In genomic region chr16:13986197-13986573, GRCm38 (mm10) we compare ENCODE assay signal across 10 mouse cellular contexts. TPM values are rescaled to one million over a fixed set of nuclear protein-coding genes. Genes with fewer than 3 reads are reported as not detected.
DNase-seq lines count a peak whose midpoint lies in the region; ATAC-seq and TF ChIP-seq lines count a peak whose summit lies in the region.
"Had no signal": no experiment of that assay in that cellular context is flagged by ENCODE, and none has a peak within 500 bp of the region (broad histone marks: within the 10 kb centered on the region; RNA-seq: fewer than 3 reads in every experiment).

No protein-coding gene starts in this region.

- peak overlapping the region; percentile 86 for H3K4me3 ChIP-seq in left cerebral cortex, adult 2 months
- H3K4me3 ChIP-seq in forebrain, embryonic 11.5 days (ENCODE audit: low read depth, low read length), result peak overlapping the region; percentile 58
- peak overlapping the region; percentile 38; the same call in 1 of the 2 replicates for H3K4me3 ChIP-seq in intestine, embryonic 14.5 days (ENCODE audit: low read depth, low read length)
- H3K4me3 ChIP-seq in neural tube, embryonic 12.5 days, result peak overlapping the region; percentile 50

- H3K9me3 ChIP-seq in forebrain, embryonic 11.5 days (ENCODE audit: control insufficient read depth, low read length), result no peaks in the 10 kb centered on the region
- no peaks in the 10 kb centered on the region for H3K9me3 ChIP-seq in intestine, embryonic 14.5 days (ENCODE audit: control insufficient read depth, low read length)
- no peaks in the 10 kb centered on the region for H3K9me3 ChIP-seq in neural tube, embryonic 12.5 days

- peak; percentile 43 for ATAC-seq in forebrain, embryonic 11.5 days (replicated peaks; ENCODE audit: low FRiP score)
- ATAC-seq in intestine, embryonic 14.5 days (replicated peaks; ENCODE audit: low FRiP score, low TSS enrichment, low read depth), result no peak
- peak; percentile 39; the same call in 1 of the 2 replicates for ATAC-seq in neural tube, embryonic 12.5 days (ENCODE audit: low FRiP score, low read depth)
- no peak for ATAC-seq in megakaryocyte progenitor cell, adult 5-6 weeks (replicated peaks; ENCODE audit: poor library complexity)

- H3K9ac ChIP-seq in forebrain, embryonic 11.5 days (ENCODE audit: low read length), result peak overlapping the region; percentile 82
- no peak overlapping the region for H3K9ac ChIP-seq in intestine, embryonic 14.5 days (ENCODE audit: low read length)
- H3K9ac ChIP-seq in neural tube, embryonic 12.5 days, result peak overlapping the region; percentile 68

- peak overlapping the region; percentile 93 for H3K27ac ChIP-seq in left cerebral cortex, adult 2 months
- peak overlapping the region; percentile 66; the same call in 1 of the 2 replicates for H3K27ac ChIP-seq in forebrain, embryonic 11.5 days (ENCODE audit: low read depth, low read length)
- no peak overlapping the region for H3K27ac ChIP-seq in intestine, embryonic 14.5 days (ENCODE audit: low read depth)
- 0 out of 2 replicates have a peak overlapping the region, but pooled peaks have one; percentile 70 for H3K27ac ChIP-seq in neural tube, embryonic 12.5 days

- intact Hi-C loops in left cerebral cortex, adult 2 months (cut with DNase I), result loop anchor here (2.0 to 5.0 kb wide), 3 partner anchors 45 to 83 kb away; partner anchors contain the start of genes Mpv17l and Pdxdc1
- intact Hi-C loops in left cerebral cortex, postnatal 10 days (cut with DNase I), result loop anchor here (5.0 to 10.0 kb wide), 2 partner anchors 79 to 96 kb away; no protein-coding TSS in a partner anchor

- peaks cover 5% of the 10 kb centered on the region; the same call in 1 of the 2 replicates for H3K4me1 ChIP-seq in forebrain, embryonic 11.5 days (replicated peaks; ENCODE audit: control insufficient read depth, insufficient read depth, low read length)
- peaks cover 5% of the 10 kb centered on the region; the same call in 1 of the 2 replicates for H3K4me1 ChIP-seq in intestine, embryonic 14.5 days (replicated peaks; ENCODE audit: control insufficient read depth, insufficient read depth, low read length)
- H3K4me1 ChIP-seq in neural tube, embryonic 12.5 days, result peaks cover 10% of the 10 kb centered on the region; the same call in 1 of the 2 replicates

- no peak for DNase-seq in left cerebral cortex, adult 2 months (ENCODE audit: extremely low spot score in 1 of 2, low spot score in 2 of 2)
- DNase-seq in left cerebral cortex, postnatal 10 days (ENCODE audit: extremely low spot score in 1 of 2, low spot score in 2 of 2), result no peak
- no peak for DNase-seq in forebrain, embryonic 11.5 days (ENCODE audit: low spot score)
- DNase-seq in intestine, embryonic 14.5 days (ENCODE audit: low spot score), result no peak
- DNase-seq in thymus, postnatal 25 days, result no peak
- DNase-seq: thymus, adult 18-20 months had no signal

- H3K4me2 ChIP-seq in forebrain, embryonic 11.5 days (ENCODE audit: low read depth, low read length, severe bottlenecking), result peak overlapping the region; percentile 84
- H3K4me2 ChIP-seq in intestine, embryonic 14.5 days (ENCODE audit: low read length), result peak overlapping the region; percentile 80
- H3K4me2 ChIP-seq in neural tube, embryonic 12.5 days (replicated peaks), result peak overlapping the region; percentile 68

- TF ChIP-seq CTCF in left cerebral cortex, adult 2 months (IDR thresholded peaks at IDR 0.05), result no peak

- no peaks in the 10 kb centered on the region for H3K36me3 ChIP-seq in forebrain, embryonic 11.5 days (ENCODE audit: control insufficient read depth, insufficient read depth, low read length)
- H3K36me3 ChIP-seq in intestine, embryonic 14.5 days (ENCODE audit: control insufficient read depth, insufficient read depth, low read length), result no peaks in the 10 kb centered on the region
- H3K36me3 ChIP-seq in neural tube, embryonic 12.5 days, result no peaks in the 10 kb centered on the region

- 51% methylated on average over 3 of the region's 3 CpGs for WGBS in forebrain, embryonic 11.5 days
- 68% methylated on average over 3 of the region's 3 CpGs for WGBS in intestine, embryonic 14.5 days
- WGBS in neural tube, embryonic 12.5 days, result 51% methylated on average over 3 of the region's 3 CpGs

- H3K27me3 ChIP-seq in forebrain, embryonic 11.5 days (ENCODE audit: control insufficient read depth, insufficient read depth, low read length), result no peaks in the 10 kb centered on the region
- no peaks in the 10 kb centered on the region for H3K27me3 ChIP-seq in intestine, embryonic 14.5 days (replicated peaks; ENCODE audit: control insufficient read depth, insufficient read depth, low read length)
- no peaks in the 10 kb centered on the region for H3K27me3 ChIP-seq in neural tube, embryonic 12.5 days (replicated peaks)

RNA-seq across cellular contexts. Expression of gene 2900011O08Rik, which starts 0.2 kb away (rescaled TPM):
- 100 to 1,000 TPM; 272 to 289 TPM for total RNA-seq in left cerebral cortex, adult 2 months (2021)
- total RNA-seq in left cerebral cortex, postnatal 10 days (2021), result 100 to 1,000 TPM; 292 to 312 TPM
- 28.6 and 30.3 TPM in 2 replicates for polyA plus RNA-seq in forebrain, embryonic 11.5 days (2014; fragmentation: Nextera tagmentation; extraction: Ambion mirVana)
- 2.9 and 3.2 TPM in 2 replicates for polyA plus RNA-seq in intestine, embryonic 14.5 days (2014; fragmentation: Nextera tagmentation; extraction: Ambion mirVana)
- polyA plus RNA-seq in neural tube, embryonic 12.5 days (2016; fragmentation: Nextera tagmentation; extraction: Ambion mirVana), result 55.0 and 62.3 TPM in 2 replicates
- total RNA-seq in megakaryocyte progenitor cell, adult 5-6 weeks (2015), result 0.12 TPM in 1 of 2 replicates, not detected in the other
- 0.12 TPM in 1 of 2 replicates, not detected in the other for total RNA-seq in megakaryocyte progenitor cell, adult 5-6 weeks (2017)
- total RNA-seq: monocyte, adult 5-6 weeks had no signal

RNA-seq across cellular contexts. Expression of gene Ifitm7, which starts 0.5 kb away (rescaled TPM):
- total RNA-seq in left cerebral cortex, adult 2 months (2021), result 1 to 10 TPM; 1.3 to 2.0 TPM
- total RNA-seq in left cerebral cortex, postnatal 10 days (2021), result 1 to 10 TPM in 1 of 2 experiments, under 1 TPM in 1; 0.75 to 2.5 TPM
- polyA plus RNA-seq in forebrain, embryonic 11.5 days (2014; fragmentation: Nextera tagmentation; extraction: Ambion mirVana), result 0.72 and 1.1 TPM in 2 replicates
- 0.09 TPM in 1 of 2 replicates, not detected in the other for polyA plus RNA-seq in intestine, embryonic 14.5 days (2014; fragmentation: Nextera tagmentation; extraction: Ambion mirVana)
- polyA plus RNA-seq in neural tube, embryonic 12.5 days (2016; fragmentation: Nextera tagmentation; extraction: Ambion mirVana), result 0.77 and 1.1 TPM in 2 replicates
- 6.7 and 10.2 TPM in 2 replicates for total RNA-seq in megakaryocyte progenitor cell, adult 5-6 weeks (2015)
- total RNA-seq in megakaryocyte progenitor cell, adult 5-6 weeks (2017), result 6.0 and 12.2 TPM in 2 replicates
- total RNA-seq: monocyte, adult 5-6 weeks had no signal
- polyA plus RNA-seq: large intestine, adult 2 months had no signal

Comparison
In these comparisons a context has a peak if more than half of its experiments do, and no peak if none do; other contexts are left out.
1. ATAC-seq: peak in forebrain, embryonic 11.5 days (single experiment) and neural tube, embryonic 12.5 days (single experiment); none in intestine, embryonic 14.5 days (single experiment) and megakaryocyte progenitor cell, adult 5-6 weeks (single experiment).
2. RNA of gene 2900011O08Rik, which starts 0.2 kb away (total RNA-seq): 292 to 312 TPM in left cerebral cortex, postnatal 10 days and 272 to 289 TPM in left cerebral cortex, adult 2 months; 0.12 TPM in megakaryocyte progenitor cell, adult 5-6 weeks; every median in the first group is over 100 times any median in the second.
3. Peak in every context shown above with its lines, with median percentiles within 50 percentile points of each other: H3K4me3 ChIP-seq and H3K4me2 ChIP-seq.